Mouse (Mus musculus) liver, embryonic 14.5 days (tissue): ENCODE data around the gene Bag6.

Source experiments
- CTCF ChIP-seq: IDR thresholded peaks from 2 replicates; pipeline ENCODE4 v1.5.1; 2016; ENCODE audit warnings: antibody characterized with exemption, low read depth, control low read depth
- EP300 ChIP-seq: IDR thresholded peaks from 2 replicates; pipeline ENCODE4 v1.6.1; 2016; ENCODE audit warnings: antibody characterized with exemption, low read depth

DNA sequence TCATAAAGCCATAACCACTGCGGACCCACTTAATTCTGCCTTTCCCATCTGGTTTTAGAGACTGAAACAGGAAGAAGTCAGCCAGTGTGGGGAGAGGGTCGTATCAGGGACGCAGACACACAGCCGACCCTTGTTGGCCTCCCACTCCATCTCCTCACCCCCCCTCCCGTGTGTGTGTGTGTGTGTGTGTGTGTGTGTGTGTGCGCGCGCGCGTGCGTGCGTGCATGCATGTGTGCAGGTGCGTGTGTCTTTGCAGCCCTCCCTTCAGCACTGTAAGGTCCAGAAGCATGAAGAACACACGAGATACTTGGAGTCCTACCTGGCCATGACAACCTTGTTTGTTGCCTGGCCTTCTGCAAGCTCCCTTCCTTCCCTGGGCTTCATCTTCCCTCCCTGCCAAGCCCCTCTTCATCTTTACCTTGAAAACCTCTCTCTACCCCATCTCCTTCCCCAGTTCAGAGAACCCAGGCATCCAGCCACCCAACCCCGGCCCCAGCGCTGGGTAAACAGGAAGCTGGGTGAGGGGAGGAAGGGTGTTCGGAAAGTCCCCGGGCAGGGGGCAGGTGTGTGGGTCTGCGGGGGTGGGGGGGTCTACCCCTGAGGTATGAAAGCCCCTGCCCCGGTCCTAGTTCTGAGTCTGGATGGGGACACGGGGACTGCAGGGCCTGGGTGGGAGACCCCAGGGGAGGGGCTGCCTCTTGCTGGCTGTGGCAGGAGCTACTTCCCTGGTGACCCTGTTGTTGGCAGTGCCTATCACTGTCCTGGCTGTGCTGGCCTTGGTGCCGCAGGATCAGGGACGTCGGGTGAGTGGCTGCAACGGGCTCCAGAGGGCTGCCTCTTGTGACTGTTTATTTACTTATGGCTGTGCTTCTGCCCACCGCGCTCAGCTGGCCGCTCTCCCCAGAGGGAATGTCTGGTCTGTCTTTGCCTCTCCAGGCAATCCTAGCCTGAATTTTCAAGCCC lies 59.2 kb downstream of the Bag6 start, which contains the start of gene Ltb:
- TF ChIP-seq CTCF, result no peak
- TF ChIP-seq EP300, result no peak
